Mouse (Mus musculus) kidney, adult 2 months (tissue): ENCODE data around the gene Apob.

Source experiments
- CTCF ChIP-seq: fragments of 200-500 bp; conservative IDR thresholded peaks from 2 replicates; pipeline ENCODE4 v1.5.1; 2011; ENCODE audit warnings: low read depth, mild to moderate bottlenecking, control low read depth, low read length, moderate library complexity, mixed read lengths; ENCODE audit not compliant: insufficient read depth, insufficient read length
- POLR2A ChIP-seq: fragments of 200-500 bp; IDR thresholded peaks from one replicate; pipeline ENCODE4 v1.6.1; 2011; ENCODE audit warnings: low read depth, low read length, control low read depth

GRCm38 (mm10) chr12:7967221-7967620 lies 10.2 kb upstream of the Apob start:
- TF ChIP-seq POLR2A (no peak), CTCF (no peak)
